ENCODE assay signal across 7 mouse cellular contexts in genomic region chr1:85649881-85650280, GRCm38 (mm10). TPM values are rescaled to one million over a fixed set of nuclear protein-coding genes. Genes with fewer than 3 reads are reported as not detected.
DNase-seq lines count a peak whose midpoint lies in the region; TF ChIP-seq lines count a peak whose summit lies in the region.
"Not testable (repeated sequence)": the region's sequence is repeated elsewhere in the genome, so short reads cannot be mapped to it uniquely, and the experiment has no call there.

Gene Sp100 (plus strand): TSS chr1:85649988.

- not testable (repeated sequence) for TF ChIP-seq CTCF in MEL (IDR thresholded peaks at IDR 0.05 in 2 of 3, conservative IDR thresholded peaks at IDR 0.05 in 1 of 3; ENCODE audit: control insufficient read depth in 1 of 3, insufficient read depth in 1 of 3, low read depth in 2 of 3, low read length in 3 of 3, poor library complexity in 1 of 3, severe bottlenecking in 1 of 3); bone marrow, adult 2 months (IDR thresholded peaks at IDR 0.05; ENCODE audit: control insufficient read depth, insufficient read depth, low read length); kidney, adult 2 months (conservative IDR thresholded peaks at IDR 0.05; ENCODE audit: insufficient read depth, insufficient read length, low read depth, low read length); lung, adult 2 months (IDR thresholded peaks at IDR 0.05; ENCODE audit: insufficient read depth, low read length)

- peak within 1 kb of the TSS; percentile 64 to 71 for H3K4me3 ChIP-seq in MEL (ENCODE audit: control insufficient read depth in 1 of 2, insufficient read depth in 1 of 2, low read depth in 2 of 2, low read length in 2 of 2)
- peak within 1 kb of the TSS; percentile 36 for H3K4me3 ChIP-seq in bone marrow, adult 2 months (replicated peaks; ENCODE audit: control insufficient read depth, low read depth, low read length)
- H3K4me3 ChIP-seq in kidney, adult 2 months (ENCODE audit: insufficient read depth, low read depth, low read length) = peak within 1 kb of the TSS; percentile 57
- H3K4me3 ChIP-seq in lung, adult 2 months (replicated peaks; ENCODE audit: extremely low read depth, low read depth, low read length) = peak within 1 kb of the TSS; percentile 29

- not testable (repeated sequence) for H3K9me3 ChIP-seq in MEL (replicated peaks; ENCODE audit: insufficient read depth, low read length)

- not testable (repeated sequence) for H3K4me1 ChIP-seq in MEL (ENCODE audit: control insufficient read depth in 1 of 2, insufficient read depth in 2 of 2, low read length in 2 of 2); bone marrow, adult 2 months (ENCODE audit: control insufficient read depth, insufficient read depth, low read length); kidney, adult 2 months (ENCODE audit: control insufficient read depth, insufficient read depth, low read length); lung, adult 2 months (ENCODE audit: control insufficient read depth, insufficient read depth, low read length)

- WGBS in bone marrow, adult 2 months = 9% methylated on average over 6 of the region's 6 CpGs
- 43% methylated on average over 6 of the region's 6 CpGs for WGBS in kidney, adult 2 months
- 23% methylated on average over 6 of the region's 6 CpGs for WGBS in lung, adult 2 months

- peak; percentile 58 for DNase-seq in MEL (ENCODE audit: low read depth, low spot score)
- DNase-seq in heart, adult 9 months (ENCODE audit: low spot score in 2 of 2) = peak; percentile 44 to 72
- peak; percentile 58 for DNase-seq in kidney, adult 2 months
- DNase-seq in lung, adult 2 months = peak; percentile 25
- peak; percentile 72 for DNase-seq in naive thymus-derived CD4-positive, alpha-beta T cell, adult 2 months (ENCODE audit: low read depth)
- DNase-seq in thymus, adult 18-20 months = peak; percentile 37 to 64

- H3K9ac ChIP-seq in MEL (ENCODE audit: control insufficient read depth, low read depth, low read length, poor library complexity, severe bottlenecking) = peak within 1 kb of the TSS; percentile 80

- H3K79me2 ChIP-seq in MEL (ENCODE audit: control insufficient read depth, insufficient read depth, low read length, poor library complexity) = not testable (repeated sequence)

- not testable (repeated sequence) for TF ChIP-seq RAD21 in MEL (IDR thresholded peaks at IDR 0.05; ENCODE audit: low read depth, low read length)

- H3K36me3 ChIP-seq in MEL (ENCODE audit: control insufficient read depth in 1 of 2, insufficient read depth in 2 of 2, low read length in 2 of 2); kidney, adult 2 months (ENCODE audit: control insufficient read depth, insufficient read depth, low read length): not testable (repeated sequence)

- TF ChIP-seq EP300 in MEL (IDR thresholded peaks at IDR 0.05; ENCODE audit: low read depth in 1 of 2, low read length in 2 of 2) = not testable (repeated sequence)

- TF ChIP-seq POLR2A in MEL (IDR thresholded peaks at IDR 0.05; ENCODE audit: control insufficient read depth in 1 of 2, insufficient read depth in 1 of 2, low read depth in 1 of 2, low read length in 2 of 2, poor library complexity in 1 of 2) = peak in 1 of 2 experiments; percentile 19; a peak in 1 of 4 replicates
- TF ChIP-seq POLR2A in bone marrow, adult 2 months (IDR thresholded peaks at IDR 0.05; ENCODE audit: borderline replicate concordance, control insufficient read depth, low read depth, low read length) = peak; percentile 55; the same call in 1 of the 2 replicates
- TF ChIP-seq POLR2A in kidney, adult 2 months (IDR thresholded peaks at IDR 0.05; ENCODE audit: low read depth, low read length) = not testable (repeated sequence)
- peak; percentile 66; the same call in 1 of the 2 replicates for TF ChIP-seq POLR2A in lung, adult 2 months (IDR thresholded peaks at IDR 0.05; ENCODE audit: borderline replicate concordance, extremely low read depth, low read depth, low read length)

- not testable (repeated sequence) for H3K27me3 ChIP-seq in MEL (ENCODE audit: control insufficient read depth in 1 of 2, insufficient read depth in 2 of 2, low read length in 2 of 2); kidney, adult 2 months (replicated peaks; ENCODE audit: control insufficient read depth, insufficient read depth, low read length)

- H3K27ac ChIP-seq in MEL (ENCODE audit: control insufficient read depth, low read depth, low read length) = 0 out of 2 replicates have a peak within 1 kb of the TSS, but pooled peaks have one; percentile 42
- H3K27ac ChIP-seq in bone marrow, adult 2 months (ENCODE audit: control insufficient read depth, insufficient read depth, low read depth, low read length, poor library complexity) = peak within 1 kb of the TSS; percentile 75
- peak within 1 kb of the TSS; percentile 56 for H3K27ac ChIP-seq in kidney, adult 2 months (ENCODE audit: insufficient read depth, low read depth, low read length)

RNA-seq across cellular contexts. Expression of gene Sp100, which starts in this region (rescaled TPM):
- total RNA-seq in MEL (2012; rRNA removed) = 2.8 and 3.7 TPM in 2 replicates
- polyA plus RNA-seq in MEL (2012; ENCODE audit: insufficient read depth in 1 of 2, insufficient read length in 2 of 2, low read depth in 1 of 2, low replicate concordance in 2 of 2, missing spikeins in 1 of 2) = 1 to 10 TPM in 1 of 2 experiments, not detected in 1; 6.5 TPM
- 107 and 147 TPM in 2 replicates for polyA plus RNA-seq in bone marrow, adult 2 months (2011; ENCODE audit: insufficient read depth, insufficient read length, low replicate concordance, missing spikeins)
- 11.9 and 21.4 TPM in 2 replicates for polyA plus RNA-seq in kidney, adult 2 months (2012; rRNA removed)
- polyA plus RNA-seq in lung, adult 2 months (2012; rRNA removed) = 15.7 and 26.4 TPM in 2 replicates

Comparison
In these comparisons a context has a peak if more than half of its experiments do, and no peak if none do; other contexts are left out.
1. Peak in every context shown above with its lines: DNase-seq, H3K4me3 ChIP-seq and H3K27ac ChIP-seq.